Mouse (Mus musculus): ENCODE measurements around the gene Rnase9. TPM values are rescaled to one million over a fixed set of nuclear protein-coding genes. Genes with fewer than 3 reads are reported as not detected.

Rnase9 gene
- total and polyA plus RNA-seq, 3 experiments = not detected

DNA sequence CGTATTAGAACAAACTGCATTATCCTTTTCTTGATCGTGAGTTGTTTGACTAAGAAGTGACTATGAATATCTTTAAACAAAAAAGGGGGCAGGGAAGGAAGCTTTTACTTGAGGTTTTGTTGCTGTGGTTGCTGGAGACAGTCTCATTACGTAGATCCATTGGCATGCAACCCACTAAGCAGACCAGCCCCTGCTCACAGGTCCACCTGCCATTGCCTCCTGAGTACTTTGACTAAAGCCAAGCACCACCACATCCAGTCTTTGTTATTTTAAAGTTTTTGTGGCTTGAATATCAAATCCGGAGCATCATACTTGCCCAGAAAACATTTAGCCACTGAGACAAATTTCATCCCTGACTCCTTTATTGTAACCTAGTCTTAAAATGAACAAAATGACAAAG, 5.5 kb downstream of the Rnase9 start:
- Histone ChIP-seq H3K9ac (ENCODE audit: insufficient read depth, low read depth) (no peak overlapping the region), H3K4me1 (ENCODE audit: control insufficient read depth in 1 of 2, insufficient read depth in 2 of 2) (0 out of 4 replicates have a peak, but pooled peaks cover 0 to 2% of the 10 kb centered on the region in 2 experiments), H3K27ac (ENCODE audit: insufficient read depth, low read depth) (no peak overlapping the region), H3K79me2 (replicated peaks; ENCODE audit: control insufficient read depth, extremely low read depth, insufficient read depth, poor library complexity, severe bottlenecking) (no peaks in the 10 kb centered on the region), H3K4me3 (replicated peaks in 1 of 3; ENCODE audit: low read depth in 2 of 3, low read length in 2 of 3, poor library complexity in 1 of 3) (no peak overlapping the region), H3K36me3 (replicated peaks in 1 of 2; ENCODE audit: control insufficient read depth in 1 of 2, insufficient read depth in 1 of 2, low read length in 1 of 2) (no peaks in the 10 kb centered on the region), H3K4me2 (ENCODE audit: insufficient read depth, low read depth, poor library complexity, severe bottlenecking) (no peak overlapping the region), H3K27me3 (replicated peaks) (no peaks in the 10 kb centered on the region), H3K9me3 (replicated peaks; ENCODE audit: low read length) (no peaks in the 10 kb centered on the region)
- dilution Hi-C loops (cut with MboI; ENCODE audit: extremely low pct_ligation_motif_present, extremely low pct_unique_long_range_greater_than_20kb, low sequenced_read_pairs) (no loop called here), in situ Hi-C loops (cut with MboI; ENCODE audit: low pct_ligation_motif_present, low pct_unique_long_range_greater_than_20kb, low sequenced_read_pairs) (no loop called here)
- TF ChIP-seq TCF12 (IDR thresholded peaks at IDR 0.05; ENCODE audit: low read depth, low read length) (no peak), USF2 (conservative IDR thresholded peaks at IDR 0.05; ENCODE audit: low read depth, low read length) (no peak), CHD1 (IDR thresholded peaks at IDR 0.05; ENCODE audit: low read depth, low read length) (no peak), POLR2AphosphoS2 (IDR thresholded peaks at IDR 0.05; ENCODE audit: low read depth, low read length) (no peak), JUND (conservative IDR thresholded peaks at IDR 0.05; ENCODE audit: low read depth, low read length) (no peak), BHLHE40 (IDR thresholded peaks at IDR 0.05; ENCODE audit: low read depth, low read length) (no peak), JUN (IDR thresholded peaks at IDR 0.05; ENCODE audit: insufficient read depth, low read depth, low read length) (no peak), ZMIZ1 (IDR thresholded peaks at IDR 0.05; ENCODE audit: low read depth, low read length) (no peak), ZNF384 (IDR thresholded peaks at IDR 0.05; ENCODE audit: low read depth, low read length) (no peak), IRF4 (IDR thresholded peaks at IDR 0.05; ENCODE audit: low read depth, low read length) (no peak), RAD21 (IDR thresholded peaks at IDR 0.05; ENCODE audit: low read depth, low read length) (no peak), HCFC1 (IDR thresholded peaks at IDR 0.05; ENCODE audit: low read depth, low read length) (no peak), GABPA (IDR thresholded peaks at IDR 0.05; ENCODE audit: insufficient replicate concordance, low read depth, low read length) (no peak), ELF1 (IDR thresholded peaks at IDR 0.05; ENCODE audit: low read depth, low read length) (no peak), NRF1 (IDR thresholded peaks at IDR 0.05; ENCODE audit: low read depth, low read length) (no peak), CTCF (conservative IDR thresholded peaks at IDR 0.05 in 1 of 2, IDR thresholded peaks at IDR 0.05 in 1 of 2; ENCODE audit: low read depth in 2 of 2, low read length in 2 of 2) (no peak), MYC (IDR thresholded peaks at IDR 0.05; ENCODE audit: low read depth, low read length) (no peak), RCOR1 (conservative IDR thresholded peaks at IDR 0.05; ENCODE audit: low read depth, low read length) (no peak), ZKSCAN1 (IDR thresholded peaks at IDR 0.05; ENCODE audit: borderline replicate concordance, low read depth, low read length) (no peak)
- DNase-seq (ENCODE audit: extremely low read depth) = no peak

DNA sequence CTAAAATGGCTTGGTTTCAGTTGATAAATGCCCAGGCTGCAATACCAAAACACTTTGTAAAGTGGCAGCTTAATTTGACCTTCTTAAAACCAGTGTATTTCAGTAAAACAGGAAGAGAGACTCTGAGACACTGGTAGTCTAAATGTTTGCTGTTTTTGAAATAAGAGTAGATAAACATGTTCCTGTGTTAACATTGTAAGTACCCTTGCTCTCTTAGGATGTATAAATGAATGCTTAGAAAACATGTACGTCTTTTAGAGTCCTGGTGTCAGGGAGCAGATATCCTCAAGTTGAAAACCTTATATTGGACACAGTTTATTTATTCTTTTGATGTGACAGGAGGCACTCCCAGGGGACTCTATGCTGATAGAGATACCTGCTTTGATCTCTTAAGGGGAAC, 6.5 kb downstream of the Rnase9 start:
- Histone ChIP-seq H3K4me2 (ENCODE audit: insufficient read depth, low read depth, poor library complexity, severe bottlenecking) (no peak overlapping the region), H3K4me3 (replicated peaks in 1 of 3; ENCODE audit: low read depth in 2 of 3, low read length in 2 of 3, poor library complexity in 1 of 3) (no peak overlapping the region), H3K36me3 (replicated peaks in 1 of 2; ENCODE audit: control insufficient read depth in 1 of 2, insufficient read depth in 1 of 2, low read length in 1 of 2) (no peaks in the 10 kb centered on the region), H3K9ac (ENCODE audit: insufficient read depth, low read depth) (no peak overlapping the region), H3K79me2 (replicated peaks; ENCODE audit: control insufficient read depth, extremely low read depth, insufficient read depth, poor library complexity, severe bottlenecking) (no peaks in the 10 kb centered on the region), H3K27me3 (replicated peaks) (no peaks in the 10 kb centered on the region), H3K9me3 (replicated peaks; ENCODE audit: low read length) (no peaks in the 10 kb centered on the region), H3K27ac (ENCODE audit: insufficient read depth, low read depth) (no peak overlapping the region), H3K4me1 (ENCODE audit: control insufficient read depth in 1 of 2, insufficient read depth in 2 of 2) (0 out of 4 replicates have a peak, but pooled peaks cover 0 to 2% of the 10 kb centered on the region in 2 experiments)
- dilution Hi-C loops (cut with MboI; ENCODE audit: extremely low pct_ligation_motif_present, extremely low pct_unique_long_range_greater_than_20kb, low sequenced_read_pairs) = no loop called here
- TF ChIP-seq USF2 (conservative IDR thresholded peaks at IDR 0.05; ENCODE audit: low read depth, low read length) (no peak), EP300 (IDR thresholded peaks at IDR 0.05; ENCODE audit: low read length) (no peak), USF1 (IDR thresholded peaks at IDR 0.05; ENCODE audit: low read depth, low read length) (no peak), ZNF384 (IDR thresholded peaks at IDR 0.05; ENCODE audit: low read depth, low read length) (no peak), KAT2A (IDR thresholded peaks at IDR 0.05; ENCODE audit: insufficient replicate concordance, low read length) (no peak), POLR2A (IDR thresholded peaks at IDR 0.05; ENCODE audit: low read depth, low read length) (no peak)
- DNase-seq (ENCODE audit: extremely low read depth) = no peak
- in situ Hi-C loops (cut with MboI; ENCODE audit: low pct_ligation_motif_present, low pct_unique_long_range_greater_than_20kb, low sequenced_read_pairs) = no loop called here
